ENCODE assay signal across 13 mouse cellular contexts in the genomic region with DNA sequence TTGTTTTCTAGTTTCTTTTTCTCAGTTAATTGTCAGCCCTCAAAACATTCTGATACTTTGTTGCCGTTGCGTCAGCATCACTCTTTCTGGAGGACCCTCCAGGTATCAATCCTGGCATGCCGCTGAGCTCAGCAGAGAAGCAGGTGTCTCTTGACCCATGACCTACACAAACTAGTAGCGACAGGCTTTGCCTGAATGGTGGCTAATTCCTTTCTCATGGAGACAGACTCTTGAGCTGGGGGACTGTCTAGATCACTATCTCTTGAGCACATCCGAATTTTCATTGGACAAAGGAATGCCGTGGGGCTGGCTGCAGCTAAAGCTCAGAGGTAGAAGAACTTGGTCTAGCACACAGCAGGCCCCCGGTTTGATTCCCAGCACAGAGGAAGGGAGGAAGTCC.
"Had no signal": no experiment of that assay in that cellular context is flagged by ENCODE, and none has a peak within 500 bp of the region (broad histone marks: within the 10 kb centered on the region; RNA-seq: fewer than 3 reads in every experiment).

No protein-coding gene starts in this region.

- DNase-seq: kidney, adult 11 months; kidney, adult 9 months; kidney, postnatal 36 days; layer of hippocampus, adult 9-11 months; liver; liver, embryonic 13.5 days; liver, postnatal 0 days; lung, postnatal 36 days; right cerebral cortex, postnatal 4 days; spleen, adult 18-20 months had no signal

- H3K4me3 ChIP-seq: liver, embryonic 13.5 days; lung, embryonic 15.5 days; midbrain, embryonic 13.5 days had no signal

- H3K27ac ChIP-seq: kidney, postnatal 0 days; liver, embryonic 13.5 days; lung, embryonic 15.5 days; midbrain, embryonic 13.5 days had no signal

- H3K9me3 ChIP-seq: liver, embryonic 13.5 days; lung, embryonic 15.5 days had no signal

- H3K36me3 ChIP-seq: liver, embryonic 13.5 days had no signal

- H3K27me3 ChIP-seq: liver, embryonic 13.5 days; lung, embryonic 15.5 days; midbrain, embryonic 13.5 days had no signal
